Mouse (Mus musculus): ENCODE results near the gene Olfr1360. TPM values are rescaled to one million over a fixed set of nuclear protein-coding genes. Genes with fewer than 3 reads are reported as not detected.
"Not testable (repeated sequence)": the region's sequence is repeated elsewhere in the genome, so short reads cannot be mapped to it uniquely, and the experiment has no call there.

Gene Olfr1360
- total RNA-seq (2014; rRNA removed; ENCODE audit: low replicate concordance): not detected in 2 replicates
- not detected in 2 replicates for polyA plus RNA-seq (2015; fragmentation: Nextera tagmentation; extraction: Ambion mirVana)

DNA sequence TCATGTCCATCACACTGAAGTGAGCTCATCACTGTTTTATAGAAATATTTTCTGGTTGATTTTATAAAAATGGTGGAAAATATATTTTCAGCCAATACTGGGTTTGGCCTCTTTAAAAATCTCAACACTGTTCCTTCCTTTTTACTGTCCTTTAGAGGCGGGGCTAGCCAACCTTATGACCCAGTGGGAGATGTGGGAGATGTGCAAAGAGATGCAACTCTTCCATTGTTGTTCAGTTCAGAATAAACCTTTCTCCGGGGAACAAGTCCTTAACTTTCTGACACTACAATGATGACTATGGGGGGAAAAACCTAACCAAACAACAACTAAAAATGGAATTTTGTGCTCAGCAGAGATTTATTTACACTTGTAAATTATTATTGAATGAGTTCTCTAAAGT, at the start of gene Olfr1360:
Gene Olfr1360, minus strand, starts transcription at position 101 of the 400 bp plus-strand sequence.
- Histone ChIP-seq H3K4me2 (ENCODE audit: low read depth, low read length) (no peak within 1 kb of the TSS), H3K36me3 (replicated peaks; ENCODE audit: control insufficient read depth, insufficient read depth, low read length) (no peaks in the 10 kb centered on the region), H3K4me3 (ENCODE audit: low read depth, low read length) (no peak within 1 kb of the TSS), H3K9ac (replicated peaks; ENCODE audit: low read depth, low read length) (no peak within 1 kb of the TSS), H3K4me1 (ENCODE audit: control insufficient read depth, insufficient read depth) (no peaks in the 10 kb centered on the region), H3K27ac (ENCODE audit: low read depth) (no peak within 1 kb of the TSS), H3K9me3 (replicated peaks; ENCODE audit: control insufficient read depth, low read length) (no peaks in the 10 kb centered on the region), H3K27me3 (ENCODE audit: control insufficient read depth, insufficient read depth, low read length) (no peaks in the 10 kb centered on the region)
- DNase-seq (ENCODE audit: low spot score) (no peak), ATAC-seq (ENCODE audit: insufficient read depth, low read depth) (no peak)
- 70% methylated on average over 2 of the region's 2 CpGs for WGBS
- no peak for TF ChIP-seq EP300 (IDR thresholded peaks at IDR 0.05; ENCODE audit: low read depth)
- TF ChIP-seq CTCF (IDR thresholded peaks at IDR 0.05; ENCODE audit: low read depth): no peak

DNA sequence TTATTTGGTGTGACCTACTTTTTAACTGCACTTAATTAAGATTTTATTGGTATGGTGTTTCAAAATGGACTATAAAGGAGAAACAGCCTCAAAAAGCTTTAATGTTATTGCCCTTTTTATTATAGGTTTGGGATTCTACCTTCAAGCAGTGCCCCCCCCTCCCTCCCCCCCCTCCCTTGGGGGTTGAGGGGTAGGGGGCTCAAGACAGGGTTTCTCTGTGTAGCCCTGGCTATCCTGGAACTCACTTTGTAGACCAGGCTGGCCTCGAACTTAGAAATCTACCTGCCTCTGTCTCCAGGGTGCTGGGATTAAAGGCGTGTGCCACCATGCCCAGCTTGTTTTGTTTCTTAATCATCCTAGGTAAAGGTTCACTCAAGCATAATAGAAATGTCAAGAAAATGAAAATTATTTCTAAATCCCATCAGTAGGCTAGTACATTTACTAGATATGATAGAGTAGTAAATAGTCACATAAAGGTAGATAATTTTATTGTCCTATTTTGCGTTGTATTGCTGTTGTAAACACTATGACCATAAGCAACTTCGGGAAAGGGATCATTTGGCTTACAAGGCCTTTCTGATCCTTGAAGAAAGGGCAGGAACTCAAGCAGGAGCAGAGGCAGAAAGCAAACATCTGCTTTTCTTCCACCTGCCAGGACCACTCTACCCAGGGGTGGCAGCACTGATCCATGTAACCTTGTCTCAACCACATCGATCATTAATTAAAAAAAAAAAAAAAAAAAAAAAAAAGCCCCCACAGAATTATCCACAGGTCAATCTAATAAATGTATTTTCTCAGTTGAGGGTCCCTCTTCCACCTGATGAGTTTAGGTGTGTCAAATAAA, 46.0 kb upstream of the Olfr1360 start:
- no peaks in the 10 kb centered on the region for H3K27me3 ChIP-seq (ENCODE audit: control insufficient read depth, insufficient read depth, low read length)
- no peak overlapping the region for H3K27ac ChIP-seq (ENCODE audit: low read depth)

GRCm38 (mm10) chr13:21722373-21722925, 45.2 kb upstream of the Olfr1360 start:
- Histone ChIP-seq H3K4me2 (ENCODE audit: low read depth, low read length) (peak overlapping the region; percentile 66), H3K9ac (replicated peaks; ENCODE audit: low read depth, low read length) (no peak overlapping the region), H3K36me3 (replicated peaks; ENCODE audit: control insufficient read depth, insufficient read depth, low read length) (no peaks in the 10 kb centered on the region), H3K4me3 (ENCODE audit: low read depth, low read length) (peak overlapping the region; percentile 47), H3K27me3 (ENCODE audit: control insufficient read depth, insufficient read depth, low read length) (no peaks in the 10 kb centered on the region), H3K4me1 (ENCODE audit: control insufficient read depth, insufficient read depth) (peaks cover 14% of the 10 kb centered on the region; the same call in 1 of the 2 replicates), H3K27ac (ENCODE audit: low read depth) (peak overlapping the region; percentile 77), H3K9me3 (replicated peaks; ENCODE audit: control insufficient read depth, low read length) (no peaks in the 10 kb centered on the region)
- ATAC-seq (ENCODE audit: insufficient read depth, low read depth) (peak; percentile 21), DNase-seq (ENCODE audit: low spot score) (no peak)
- TF ChIP-seq CTCF (IDR thresholded peaks at IDR 0.05; ENCODE audit: low read depth) (no peak), EP300 (IDR thresholded peaks at IDR 0.05; ENCODE audit: low read depth) (no peak)
- WGBS: 6% methylated on average over 11 of the region's 11 CpGs

More for the DNA sequence above, 46.0 kb upstream of the Olfr1360 start:
- Histone ChIP-seq H3K36me3 (replicated peaks; ENCODE audit: control insufficient read depth, insufficient read depth, low read length) (no peaks in the 10 kb centered on the region), H3K4me2 (ENCODE audit: low read depth, low read length) (peak overlapping the region; percentile 66; the same call in 1 of the 2 replicates), H3K4me1 (ENCODE audit: control insufficient read depth, insufficient read depth) (peaks cover 14% of the 10 kb centered on the region; the same call in 1 of the 2 replicates), H3K4me3 (ENCODE audit: low read depth, low read length) (no peak overlapping the region), H3K9ac (replicated peaks; ENCODE audit: low read depth, low read length) (no peak overlapping the region), H3K9me3 (replicated peaks; ENCODE audit: control insufficient read depth, low read length) (no peaks in the 10 kb centered on the region)
- TF ChIP-seq EP300 (IDR thresholded peaks at IDR 0.05; ENCODE audit: low read depth) (no peak), CTCF (IDR thresholded peaks at IDR 0.05; ENCODE audit: low read depth) (no peak)
- 46% methylated on average over 5 of the region's 5 CpGs for WGBS
- DNase-seq (ENCODE audit: low spot score) (no peak), ATAC-seq (ENCODE audit: insufficient read depth, low read depth) (no peak)

DNA sequence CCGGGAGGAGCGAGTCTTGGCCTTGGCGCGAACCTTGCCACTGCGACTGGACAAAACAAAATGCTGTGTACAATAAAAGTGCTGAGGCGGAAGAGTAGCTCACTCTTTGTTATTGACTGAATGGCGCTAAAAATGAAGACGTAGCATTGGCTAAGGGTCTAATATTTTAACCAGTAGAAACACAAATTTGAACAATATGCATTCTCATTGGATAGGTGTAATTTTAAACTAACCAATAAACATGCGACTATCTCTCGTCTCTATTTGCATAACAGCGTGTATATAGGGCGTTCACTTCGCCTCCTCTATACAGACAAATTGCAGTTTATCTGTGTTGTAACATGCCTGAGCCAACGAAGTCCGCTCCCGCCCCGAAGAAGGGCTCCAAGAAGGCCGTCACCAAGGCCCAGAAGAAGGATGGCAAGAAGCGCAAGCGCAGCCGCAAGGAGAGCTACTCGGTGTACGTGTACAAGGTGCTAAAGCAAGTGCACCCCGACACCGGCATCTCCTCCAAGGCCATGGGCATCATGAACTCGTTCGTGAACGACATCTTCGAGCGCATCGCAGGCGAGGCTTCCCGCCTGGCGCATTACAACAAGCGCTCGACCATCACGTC, 44.7 kb upstream of the Olfr1360 start, which contains the start of gene Hist1h2bm:
Gene Hist1h2bm, plus strand, starts transcription at position 288 of the 616 bp plus-strand sequence.
- H3K4me3 ChIP-seq (ENCODE audit: low read depth, low read length): peak within 1 kb of the TSS; percentile 47
- peak within 1 kb of the TSS; percentile 77 for H3K27ac ChIP-seq (ENCODE audit: low read depth)
- DNase-seq (ENCODE audit: low spot score): peak; percentile 96
- ATAC-seq (ENCODE audit: insufficient read depth, low read depth): peak; percentile 92
- not testable (repeated sequence) for H3K9me3 ChIP-seq (replicated peaks; ENCODE audit: control insufficient read depth, low read length); H3K36me3 ChIP-seq (replicated peaks; ENCODE audit: control insufficient read depth, insufficient read depth, low read length); H3K27me3 ChIP-seq (ENCODE audit: control insufficient read depth, insufficient read depth, low read length)
- under 1% methylated on average over 36 of the region's 37 CpGs for WGBS
- peak within 1 kb of the TSS; percentile 66 for H3K4me2 ChIP-seq (ENCODE audit: low read depth, low read length)
- peak within 1 kb of the TSS; percentile 15; the same call in 1 of the 2 replicates for H3K9ac ChIP-seq (replicated peaks; ENCODE audit: low read depth, low read length)
- peaks cover 14% of the 10 kb centered on the region; the same call in 1 of the 2 replicates for H3K4me1 ChIP-seq (ENCODE audit: control insufficient read depth, insufficient read depth)

DNA sequence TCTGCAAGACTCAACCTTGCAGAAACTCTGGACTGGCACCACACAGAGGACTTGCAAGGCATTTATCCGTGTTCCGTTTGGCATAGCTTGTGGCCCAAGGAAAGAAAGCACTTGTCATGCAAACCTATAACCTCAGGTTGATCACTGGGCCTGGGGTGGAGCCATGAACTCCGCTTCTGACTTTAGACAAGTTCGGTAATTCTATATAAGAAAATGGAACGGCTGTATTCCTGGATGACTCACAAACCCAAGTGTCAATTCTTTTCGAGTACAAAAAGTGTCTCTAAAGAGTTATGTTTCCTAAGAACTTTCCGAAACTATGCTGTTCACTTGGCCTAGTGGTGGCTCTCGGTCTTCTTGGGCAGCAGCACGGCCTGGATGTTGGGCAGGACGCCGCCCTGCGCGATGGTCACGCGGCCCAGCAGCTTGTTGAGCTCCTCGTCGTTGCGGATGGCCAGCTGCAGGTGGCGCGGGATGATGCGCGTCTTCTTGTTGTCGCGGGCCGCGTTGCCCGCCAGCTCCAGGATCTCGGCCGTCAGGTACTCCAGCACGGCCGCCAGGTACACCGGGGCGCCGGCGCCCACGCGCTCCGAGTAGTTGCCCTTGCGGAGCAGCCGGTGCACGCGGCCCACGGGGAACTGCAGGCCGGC, 44.0 kb upstream of the Olfr1360 start:
- H3K27ac ChIP-seq (ENCODE audit: low read depth): peak overlapping the region; percentile 77
- 0 out of 2 replicates have a peak overlapping the region, but pooled peaks have one; percentile 15 for H3K9ac ChIP-seq (replicated peaks; ENCODE audit: low read depth, low read length)
- not testable (repeated sequence) for H3K27me3 ChIP-seq (ENCODE audit: control insufficient read depth, insufficient read depth, low read length); H3K9me3 ChIP-seq (replicated peaks; ENCODE audit: control insufficient read depth, low read length); H3K36me3 ChIP-seq (replicated peaks; ENCODE audit: control insufficient read depth, insufficient read depth, low read length); DNase-seq (ENCODE audit: low spot score)
- H3K4me1 ChIP-seq (ENCODE audit: control insufficient read depth, insufficient read depth): peaks cover 14% of the 10 kb centered on the region; the same call in 1 of the 2 replicates
- H3K4me3 ChIP-seq (ENCODE audit: low read depth, low read length): peak overlapping the region; percentile 47
- ATAC-seq (ENCODE audit: insufficient read depth, low read depth): peak; percentile 21; the same call in 1 of the 2 replicates
- peak overlapping the region; percentile 66 for H3K4me2 ChIP-seq (ENCODE audit: low read depth, low read length)
- 3% methylated on average over 17 of the region's 44 CpGs for WGBS

Measured in heart, postnatal 0 days (tissue).